Mouse (Mus musculus): ENCODE data around the gene Vmn1r78.
"Not testable (repeated sequence)": the region's sequence is repeated elsewhere in the genome, so short reads cannot be mapped to it uniquely, and the experiment has no call there.

The Vmn1r78 gene

DNA sequence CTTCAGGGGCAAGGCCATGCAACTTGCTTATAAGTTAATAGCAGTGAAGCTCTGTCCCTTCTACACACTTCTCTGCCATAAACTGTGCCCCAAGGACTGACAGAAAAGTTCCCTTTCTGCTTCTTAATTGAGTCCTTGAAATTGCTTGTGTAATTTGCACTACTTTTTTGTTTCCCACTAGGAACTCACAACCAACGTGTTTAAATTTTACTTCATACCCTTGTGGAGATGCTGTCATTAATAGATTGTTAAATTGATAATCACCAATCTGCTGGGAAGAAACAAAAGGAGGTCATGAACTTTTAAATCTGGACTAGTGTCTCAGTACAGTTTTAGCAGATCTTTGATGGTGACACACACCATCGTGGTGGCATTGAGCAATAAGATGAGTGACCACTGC, at the start of gene Vmn1r78:
Gene Vmn1r78 (plus strand): TSS at position 301 of the 400 bp plus-strand sequence.
- no peak for DNase-seq (ENCODE audit: extremely low read depth, low read depth)

DNA sequence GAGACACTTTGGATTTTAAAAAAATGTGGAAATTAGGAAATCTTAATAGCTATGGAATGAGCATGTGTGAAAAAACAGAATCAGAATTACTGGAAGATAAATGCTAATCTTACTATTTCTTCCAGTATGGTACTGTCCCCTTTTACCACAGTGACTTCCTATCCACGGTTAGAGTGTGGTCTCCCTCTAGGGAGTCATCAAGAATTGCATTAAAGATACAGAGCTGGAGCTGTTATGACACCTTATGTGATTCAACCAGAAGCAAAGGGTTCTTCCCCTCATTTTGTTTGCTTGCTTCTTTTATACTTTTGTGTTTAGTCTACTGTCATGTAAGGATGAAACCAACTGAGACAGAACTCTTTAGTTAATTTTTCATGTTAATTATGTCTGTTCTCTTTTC, 6.4 kb downstream of the Vmn1r78 start:
- not testable (repeated sequence) for DNase-seq (ENCODE audit: extremely low read depth, low read depth)

DNA sequence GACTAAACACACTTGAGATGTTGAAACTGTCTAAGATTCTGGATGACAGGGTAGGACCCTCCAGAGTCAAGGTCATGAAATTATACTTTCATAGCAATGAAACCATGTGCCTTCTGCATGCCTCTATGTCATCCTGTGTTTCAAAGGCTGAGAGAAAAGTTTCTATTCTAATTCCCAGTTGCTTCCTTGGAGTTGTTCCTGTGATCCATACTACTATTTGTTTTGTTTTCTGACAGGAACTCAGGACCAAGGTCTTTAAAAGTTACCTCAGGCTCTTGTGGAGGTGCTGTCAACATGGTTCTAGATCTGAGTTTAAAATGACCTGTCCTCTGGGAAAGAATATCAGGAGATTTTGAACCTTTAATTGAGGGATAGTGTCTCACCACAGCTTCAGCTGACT, 20.9 kb downstream of the Vmn1r78 start, which contains the start of gene Vmn1r79:
Gene Vmn1r79 (plus strand): TSS at position 301 of the 400 bp plus-strand sequence.
- not testable (repeated sequence) for DNase-seq (ENCODE audit: extremely low read depth, low read depth)

DNA sequence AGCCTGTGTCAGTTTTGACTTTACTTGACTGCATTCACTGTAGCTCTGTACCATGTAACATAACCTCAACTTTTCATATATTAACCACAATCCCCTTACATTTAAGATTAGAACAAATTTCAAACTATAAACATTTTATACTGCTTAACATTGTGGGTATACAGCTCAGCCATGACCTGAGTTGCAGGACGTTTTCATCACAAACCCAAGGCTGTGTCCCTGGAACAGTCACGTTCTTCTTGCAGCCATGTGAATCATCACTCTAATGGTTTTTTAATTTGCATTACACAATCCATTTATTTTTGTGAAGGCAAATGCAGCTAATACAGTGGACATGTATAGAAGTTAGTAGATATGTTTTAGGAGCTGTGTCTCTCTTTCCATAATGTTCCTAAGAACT, 22.9 kb downstream of the Vmn1r78 start:
- not testable (repeated sequence) for DNase-seq (ENCODE audit: extremely low read depth, low read depth)

DNA sequence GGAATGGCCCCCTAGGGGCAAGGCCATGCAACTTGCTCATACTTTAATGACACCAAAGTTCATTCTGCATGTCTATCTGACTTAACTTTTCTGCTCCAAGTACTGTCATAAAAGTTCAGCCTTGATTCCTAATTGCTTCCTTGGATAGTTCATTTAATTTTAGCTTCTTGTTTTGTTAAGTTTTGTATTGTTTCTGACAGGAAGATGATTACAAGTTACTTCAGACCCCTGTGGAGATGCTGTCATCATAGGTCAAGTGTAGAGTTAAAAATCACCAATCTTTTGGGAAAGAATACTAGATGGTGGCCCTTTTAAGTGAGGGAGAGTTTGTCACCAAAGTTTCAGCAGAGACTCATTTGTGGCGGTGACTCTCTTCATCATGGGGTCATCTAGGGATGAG, 38.9 kb downstream of the Vmn1r78 start, which contains the start of gene Vmn1r80:
Gene Vmn1r80 (plus strand): TSS at position 301 of the 400 bp plus-strand sequence.
- no peak for DNase-seq (ENCODE audit: extremely low read depth, low read depth)

DNA sequence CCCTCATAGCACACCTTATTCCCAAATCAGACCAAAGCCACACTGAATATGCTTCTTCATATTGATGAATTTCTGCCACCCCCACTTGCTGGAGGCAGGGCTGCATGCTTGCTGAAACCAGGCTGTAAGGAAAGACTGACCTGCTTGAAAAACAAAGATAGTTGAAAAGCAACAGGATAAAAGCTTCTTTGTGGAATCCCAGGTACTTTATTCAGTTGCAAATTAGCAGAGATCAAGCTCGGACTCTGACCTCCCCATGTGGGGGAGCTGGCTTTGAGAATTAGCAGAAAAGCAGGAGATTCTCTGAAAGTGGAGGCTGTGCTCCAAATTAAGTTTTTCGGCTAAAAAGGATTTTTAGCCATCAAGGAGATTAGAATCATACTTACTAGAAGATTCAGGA, 54.1 kb downstream of the Vmn1r78 start:
- no peak for DNase-seq (ENCODE audit: extremely low read depth, low read depth)
